Mouse (Mus musculus): ENCODE data around the gene Myo7a. TPM values are rescaled to one million over a fixed set of nuclear protein-coding genes. Genes with fewer than 3 reads are reported as not detected.

The Myo7a gene
- polyA plus RNA-seq, 1 experiment from 2014 or later: 9.9 TPM

DNA sequence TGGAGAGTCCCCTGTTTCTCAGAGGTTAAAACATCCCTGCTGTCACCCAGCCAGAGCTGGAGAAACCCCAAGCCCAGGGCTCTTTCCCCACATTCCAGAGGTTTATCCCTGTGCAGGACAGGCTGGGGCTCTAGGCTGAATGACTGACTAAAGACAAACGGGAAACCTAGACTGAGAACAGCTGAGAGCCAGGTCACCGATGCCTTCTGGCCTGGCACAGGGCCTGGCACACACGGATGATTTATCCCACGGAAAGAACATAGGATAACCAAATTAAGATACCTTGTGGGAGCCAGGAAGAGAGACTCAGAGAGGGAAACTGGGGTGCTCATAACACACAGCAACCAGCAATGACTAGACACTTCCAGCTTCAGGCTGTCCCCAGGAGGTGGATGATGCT, 9.6 kb downstream of the Myo7a start:
- H3K9me3 ChIP-seq (ENCODE audit: control insufficient read depth, low read length): no peaks in the 10 kb centered on the region
- no peak overlapping the region for H3K4me3 ChIP-seq (ENCODE audit: low read length)
- peaks cover 5% of the 10 kb centered on the region; the same call in 1 of the 2 replicates for H3K4me1 ChIP-seq (replicated peaks; ENCODE audit: control insufficient read depth, insufficient read depth, low read length)
- WGBS: 66% methylated on average over 4 of the region's 4 CpGs
- no peaks in the 10 kb centered on the region for H3K36me3 ChIP-seq (ENCODE audit: control insufficient read depth, insufficient read depth, low read length)
- ATAC-seq (ENCODE audit: low read depth): no peak
- no peak overlapping the region for H3K9ac ChIP-seq (ENCODE audit: low read length)
- H3K4me2 ChIP-seq (ENCODE audit: low read depth, low read length): no peak overlapping the region
- H3K27me3 ChIP-seq (ENCODE audit: control insufficient read depth, insufficient read depth, low read depth, low read length): peaks cover 23% of the 10 kb centered on the region
- no peak overlapping the region for H3K27ac ChIP-seq (ENCODE audit: low read length)

DNA sequence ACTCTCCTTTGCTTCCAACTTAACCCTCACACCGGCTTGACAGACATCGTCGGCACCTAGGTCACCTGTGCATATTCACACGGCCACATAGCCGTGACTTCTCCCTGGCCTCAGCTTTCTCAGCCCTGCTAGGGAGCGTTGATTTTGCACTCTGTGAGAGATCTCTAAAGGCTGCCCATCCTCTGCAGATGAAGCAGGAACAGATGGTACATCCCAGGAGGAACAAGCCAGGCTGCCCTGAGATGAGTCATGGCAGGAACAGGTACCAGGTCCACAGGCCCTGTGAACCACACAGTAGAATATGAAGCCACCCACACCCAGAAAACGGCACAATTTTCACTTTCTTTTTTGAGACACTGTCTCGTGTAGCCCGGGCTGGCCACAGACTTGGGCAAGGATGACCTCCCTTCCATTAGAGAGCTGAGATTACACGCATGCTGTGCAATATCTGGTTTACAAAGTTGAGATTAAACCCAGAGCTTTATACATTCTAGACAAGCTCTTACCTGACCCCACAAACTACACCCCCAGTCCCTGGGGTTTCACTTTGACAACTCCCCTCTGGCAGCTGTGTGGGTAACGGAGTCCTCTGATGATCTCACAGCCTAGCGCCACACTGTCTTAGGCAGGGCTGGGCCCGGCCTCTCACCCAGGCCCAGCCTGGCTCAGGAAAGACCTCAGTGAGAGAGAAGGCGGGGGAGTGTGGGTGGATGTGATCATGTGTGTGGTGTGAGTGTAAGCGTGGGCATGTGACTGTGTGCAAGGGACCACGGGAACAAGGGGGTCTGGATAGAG, 10.5 kb downstream of the Myo7a start:
- no peak overlapping the region for H3K4me3 ChIP-seq (ENCODE audit: low read length)
- H3K36me3 ChIP-seq (ENCODE audit: control insufficient read depth, insufficient read depth, low read length): no peaks in the 10 kb centered on the region
- H3K27me3 ChIP-seq (ENCODE audit: control insufficient read depth, insufficient read depth, low read depth, low read length): peaks cover 23% of the 10 kb centered on the region
- H3K4me2 ChIP-seq (ENCODE audit: low read depth, low read length): no peak overlapping the region
- WGBS: 73% methylated on average over 16 of the region's 16 CpGs
- H3K4me1 ChIP-seq (replicated peaks; ENCODE audit: control insufficient read depth, insufficient read depth, low read length): peaks cover 8% of the 10 kb centered on the region; the same call in 1 of the 2 replicates
- no peak overlapping the region for H3K27ac ChIP-seq (ENCODE audit: low read length)
- no peaks in the 10 kb centered on the region for H3K9me3 ChIP-seq (ENCODE audit: control insufficient read depth, low read length)
- H3K9ac ChIP-seq (ENCODE audit: low read length): no peak overlapping the region
- ATAC-seq (ENCODE audit: low read depth): no peak

DNA sequence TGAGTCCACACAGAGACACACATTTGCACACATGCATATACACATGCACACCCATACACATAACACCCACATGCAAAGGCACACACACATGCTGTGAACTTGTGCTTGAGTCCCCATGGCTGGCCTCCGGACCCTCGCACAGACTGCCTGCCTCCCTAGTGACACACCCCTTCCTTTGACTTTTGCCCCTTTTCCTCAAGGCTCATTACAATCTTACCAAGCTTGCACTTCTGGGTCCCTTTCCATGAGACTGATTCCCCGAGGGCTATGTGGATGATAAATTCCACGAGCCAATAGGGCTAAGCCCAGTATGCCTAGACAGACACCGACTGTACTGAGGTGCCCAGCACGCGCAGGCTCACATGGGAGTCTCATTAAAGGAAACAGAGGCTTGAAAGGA, 13.1 kb downstream of the Myo7a start:
- H3K4me1 ChIP-seq (replicated peaks; ENCODE audit: control insufficient read depth, insufficient read depth, low read length): peaks cover 13% of the 10 kb centered on the region; the same call in 1 of the 2 replicates
- H3K4me3 ChIP-seq (ENCODE audit: low read length): no peak overlapping the region
- 84% methylated on average over 7 of the region's 7 CpGs for WGBS
- H3K27ac ChIP-seq (ENCODE audit: low read length): no peak overlapping the region
- no peak overlapping the region for H3K4me2 ChIP-seq (ENCODE audit: low read depth, low read length)
- no peaks in the 10 kb centered on the region for H3K9me3 ChIP-seq (ENCODE audit: control insufficient read depth, low read length)
- peaks cover 10% of the 10 kb centered on the region for H3K27me3 ChIP-seq (ENCODE audit: control insufficient read depth, insufficient read depth, low read depth, low read length)
- no peak for ATAC-seq (ENCODE audit: low read depth)
- H3K36me3 ChIP-seq (ENCODE audit: control insufficient read depth, insufficient read depth, low read length): no peaks in the 10 kb centered on the region
- H3K9ac ChIP-seq (ENCODE audit: low read length): no peak overlapping the region

DNA sequence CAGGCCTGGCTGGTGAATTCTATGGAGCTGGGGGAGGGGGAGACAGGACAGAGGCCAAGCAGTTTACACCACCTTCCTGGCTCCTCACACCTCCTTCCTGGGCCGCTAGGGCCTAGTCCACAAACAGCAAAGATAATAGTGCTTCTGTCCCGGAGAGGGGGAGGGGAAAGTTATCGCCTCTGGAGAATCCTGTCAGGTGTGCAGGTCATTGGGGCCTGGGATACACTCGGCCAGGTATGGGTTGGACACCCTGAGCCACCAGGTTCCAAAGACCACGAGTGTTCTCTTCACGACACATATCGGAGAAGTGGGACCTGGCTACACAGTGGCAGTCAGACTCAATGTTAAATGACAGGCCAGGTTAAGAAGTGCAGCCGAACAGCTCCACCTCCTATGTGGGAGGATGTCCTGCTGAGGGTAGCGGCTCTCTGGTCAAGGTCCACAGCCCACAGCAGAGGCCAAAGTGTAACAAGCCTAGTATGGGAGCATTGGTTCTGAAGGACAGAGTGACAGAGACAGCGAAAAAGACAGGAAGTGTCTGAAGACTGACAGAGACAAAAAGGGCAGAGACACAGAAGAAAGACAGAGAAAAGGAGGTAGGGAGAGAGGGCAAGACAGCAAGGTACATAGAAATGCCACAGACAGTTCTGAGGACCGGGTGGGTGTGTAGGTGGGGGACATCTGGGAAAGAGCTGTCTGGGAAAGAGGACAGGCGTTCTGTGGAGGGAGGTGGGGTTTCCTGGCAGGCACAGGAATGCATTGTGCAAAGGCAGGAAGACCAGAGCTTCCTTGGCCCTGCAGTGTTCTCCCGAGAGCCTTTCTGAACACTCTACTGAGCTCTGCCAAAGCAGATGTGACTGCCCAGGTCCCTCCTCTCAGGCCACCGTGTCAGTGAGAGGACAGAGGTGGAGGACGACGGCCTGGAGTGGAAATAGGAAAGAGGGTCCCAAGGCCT, 14.6 kb downstream of the Myo7a start:
- Histone ChIP-seq H3K4me2 (ENCODE audit: low read depth, low read length) (no peak overlapping the region), H3K27ac (ENCODE audit: low read length) (peak overlapping the region; percentile 63), H3K36me3 (ENCODE audit: control insufficient read depth, insufficient read depth, low read length) (no peaks in the 10 kb centered on the region), H3K9me3 (ENCODE audit: control insufficient read depth, low read length) (no peaks in the 10 kb centered on the region), H3K27me3 (ENCODE audit: control insufficient read depth, insufficient read depth, low read depth, low read length) (no peaks in the 10 kb centered on the region), H3K4me1 (replicated peaks; ENCODE audit: control insufficient read depth, insufficient read depth, low read length) (peaks cover 10% of the 10 kb centered on the region; the same call in 1 of the 2 replicates), H3K4me3 (ENCODE audit: low read length) (no peak overlapping the region), H3K9ac (ENCODE audit: low read length) (peak overlapping the region; percentile 23; the same call in 1 of the 2 replicates)
- WGBS: 52% methylated on average over 16 of the region's 16 CpGs
- ATAC-seq (ENCODE audit: low read depth): peak; percentile 56

DNA sequence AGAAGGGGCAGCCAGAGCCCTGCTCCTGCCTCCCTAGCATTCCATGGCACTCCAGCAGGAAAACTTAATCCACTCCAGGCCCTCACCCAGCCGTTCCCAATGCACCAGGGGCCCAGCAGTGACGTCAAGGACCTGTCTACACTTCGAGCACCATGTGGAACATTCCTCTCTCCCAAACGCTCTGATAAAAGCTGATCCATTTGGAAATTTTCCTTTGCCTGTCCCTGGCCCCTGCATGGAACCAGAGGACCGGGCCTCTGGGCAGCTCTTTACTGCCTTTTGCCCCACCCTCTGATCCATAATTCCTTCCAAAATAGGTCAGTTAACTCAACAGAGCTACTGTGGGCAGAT, 15.4 kb downstream of the Myo7a start:
- no peaks in the 10 kb centered on the region for H3K36me3 ChIP-seq (ENCODE audit: control insufficient read depth, insufficient read depth, low read length)
- no peak overlapping the region for H3K9ac ChIP-seq (ENCODE audit: low read length)
- no peaks in the 10 kb centered on the region for H3K9me3 ChIP-seq (ENCODE audit: control insufficient read depth, low read length)
- no peaks in the 10 kb centered on the region for H3K27me3 ChIP-seq (ENCODE audit: control insufficient read depth, insufficient read depth, low read depth, low read length)
- no peak overlapping the region for H3K4me3 ChIP-seq (ENCODE audit: low read length)
- 56% methylated on average over 5 of the region's 5 CpGs for WGBS
- ATAC-seq (ENCODE audit: low read depth): 0 out of 2 replicates have a peak, but pooled peaks have one; percentile 18
- no peak overlapping the region for H3K4me2 ChIP-seq (ENCODE audit: low read depth, low read length)
- peak overlapping the region; percentile 63 for H3K27ac ChIP-seq (ENCODE audit: low read length)
- peaks cover 10% of the 10 kb centered on the region; the same call in 1 of the 2 replicates for H3K4me1 ChIP-seq (replicated peaks; ENCODE audit: control insufficient read depth, insufficient read depth, low read length)

DNA sequence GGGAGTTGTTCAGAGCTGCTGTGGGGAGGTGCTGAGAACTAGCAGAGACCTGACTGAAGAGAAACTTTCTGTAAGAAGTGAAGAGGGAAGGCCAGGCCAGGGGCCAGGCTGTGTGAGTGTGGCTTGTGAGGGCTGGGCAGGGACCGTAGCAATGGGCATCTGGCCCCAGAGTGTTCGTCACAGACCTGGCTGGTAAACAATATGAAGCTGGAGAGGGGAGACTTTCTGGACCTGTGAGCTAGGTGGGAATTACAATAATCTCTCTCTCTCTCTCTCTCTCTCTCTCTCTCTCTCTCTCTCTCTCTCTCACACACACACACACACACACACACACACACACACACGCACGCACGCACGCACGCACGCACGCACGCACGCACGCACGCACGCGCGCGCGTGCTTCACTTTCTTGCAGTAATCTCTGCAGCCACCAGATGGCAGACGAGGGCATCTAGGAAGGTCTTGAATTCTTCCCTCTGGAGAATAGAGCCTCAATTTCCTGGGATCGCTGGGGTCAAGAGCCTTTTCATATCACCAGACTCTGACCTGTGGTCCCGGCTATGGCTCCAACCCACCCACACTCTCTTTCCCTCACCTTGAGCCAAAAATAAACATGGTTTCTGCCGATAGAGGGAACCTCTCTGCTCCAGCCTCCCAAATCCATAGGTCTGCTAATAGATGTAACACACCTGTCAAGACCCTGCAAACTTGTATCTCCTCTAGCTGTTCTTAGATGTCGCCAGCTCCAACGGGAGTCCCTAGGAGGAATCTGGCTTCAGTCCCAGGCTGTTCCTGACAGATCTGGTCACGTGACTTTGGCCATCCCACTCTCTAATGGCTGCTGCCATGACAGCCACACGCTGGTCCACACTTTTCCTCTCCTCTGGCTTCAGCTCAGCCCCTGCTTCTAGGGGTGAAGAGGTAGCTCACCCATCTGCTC, 16.1 kb downstream of the Myo7a start:
- H3K4me3 ChIP-seq (ENCODE audit: low read length): peak overlapping the region; percentile 44
- H3K27ac ChIP-seq (ENCODE audit: low read length): peak overlapping the region; percentile 64
- WGBS: 11% methylated on average over 26 of the region's 26 CpGs
- H3K4me2 ChIP-seq (ENCODE audit: low read depth, low read length): peak overlapping the region; percentile 66
- peaks cover 10% of the 10 kb centered on the region; the same call in 1 of the 2 replicates for H3K4me1 ChIP-seq (replicated peaks; ENCODE audit: control insufficient read depth, insufficient read depth, low read length)
- no peaks in the 10 kb centered on the region for H3K36me3 ChIP-seq (ENCODE audit: control insufficient read depth, insufficient read depth, low read length)
- H3K9me3 ChIP-seq (ENCODE audit: control insufficient read depth, low read length): no peaks in the 10 kb centered on the region
- ATAC-seq (ENCODE audit: low read depth): peak; percentile 55
- peak overlapping the region; percentile 74 for H3K9ac ChIP-seq (ENCODE audit: low read length)
- H3K27me3 ChIP-seq (ENCODE audit: control insufficient read depth, insufficient read depth, low read depth, low read length): no peaks in the 10 kb centered on the region

DNA sequence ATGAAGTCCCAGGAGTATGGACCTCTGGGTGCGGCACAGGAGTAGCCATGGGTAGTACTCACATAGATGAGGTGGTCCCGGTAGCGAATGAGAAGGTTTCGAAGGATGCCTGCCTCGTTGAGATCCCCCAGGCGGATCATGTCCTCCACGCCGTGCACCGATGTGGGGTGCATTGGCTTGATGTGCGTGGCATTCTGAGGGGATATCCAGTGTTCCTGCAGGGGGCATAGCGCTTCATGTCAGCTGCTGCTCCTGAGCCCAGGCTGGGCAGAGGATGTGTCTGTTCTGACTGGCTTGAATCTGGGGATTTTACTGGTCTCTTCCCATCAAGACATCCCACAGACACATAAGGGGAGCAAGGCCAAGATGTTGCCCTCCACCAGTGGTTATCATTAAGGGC, 16.8 kb downstream of the Myo7a start:
- 90% methylated on average over 11 of the region's 11 CpGs for WGBS
- Histone ChIP-seq H3K36me3 (ENCODE audit: control insufficient read depth, insufficient read depth, low read length) (peaks cover under 1% of the 10 kb centered on the region), H3K27me3 (ENCODE audit: control insufficient read depth, insufficient read depth, low read depth, low read length) (no peaks in the 10 kb centered on the region), H3K4me2 (ENCODE audit: low read depth, low read length) (peak overlapping the region; percentile 66), H3K4me1 (replicated peaks; ENCODE audit: control insufficient read depth, insufficient read depth, low read length) (peaks cover 10% of the 10 kb centered on the region; the same call in 1 of the 2 replicates), H3K9me3 (ENCODE audit: control insufficient read depth, low read length) (no peaks in the 10 kb centered on the region), H3K9ac (ENCODE audit: low read length) (peak overlapping the region; percentile 74), H3K4me3 (ENCODE audit: low read length) (no peak overlapping the region), H3K27ac (ENCODE audit: low read length) (no peak overlapping the region; the same call in 1 of the 2 replicates)
- ATAC-seq (ENCODE audit: low read depth): no peak

DNA sequence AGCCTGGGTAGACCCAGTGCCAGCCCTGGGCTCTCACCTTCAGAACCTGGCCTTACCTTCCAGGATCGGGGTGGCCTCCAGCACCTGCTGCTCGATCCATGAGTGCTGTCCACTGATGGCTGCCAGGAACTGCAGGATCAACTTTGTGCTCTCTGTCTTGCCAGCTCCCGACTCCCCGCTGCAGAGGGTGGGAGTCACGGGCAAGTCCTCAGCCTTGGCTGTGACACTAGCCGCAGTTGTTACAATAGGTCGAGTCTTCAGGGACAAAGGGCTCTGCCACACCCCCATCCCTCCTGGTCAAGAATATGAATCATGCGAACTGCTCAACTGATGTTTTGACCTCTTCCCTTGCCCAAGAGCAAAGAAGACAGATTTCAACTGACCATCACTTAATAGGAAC, 21.8 kb downstream of the Myo7a start:
- Histone ChIP-seq H3K9ac (ENCODE audit: low read length) (no peak overlapping the region), H3K4me3 (ENCODE audit: low read length) (no peak overlapping the region), H3K27ac (ENCODE audit: low read length) (no peak overlapping the region), H3K9me3 (ENCODE audit: control insufficient read depth, low read length) (0 out of 2 replicates have a peak, but pooled peaks cover 2% of the 10 kb centered on the region), H3K4me2 (ENCODE audit: low read depth, low read length) (no peak overlapping the region), H3K36me3 (ENCODE audit: control insufficient read depth, insufficient read depth, low read length) (peaks cover 9% of the 10 kb centered on the region), H3K27me3 (ENCODE audit: control insufficient read depth, insufficient read depth, low read depth, low read length) (no peaks in the 10 kb centered on the region), H3K4me1 (replicated peaks; ENCODE audit: control insufficient read depth, insufficient read depth, low read length) (no peaks in the 10 kb centered on the region)
- ATAC-seq (ENCODE audit: low read depth): no peak
- WGBS: 90% methylated on average over 8 of the region's 8 CpGs

Measured in lung, embryonic 16.5 days (tissue).